Mouse (Mus musculus) liver, embryonic 13.5 days (tissue): ENCODE results near the gene Fmr1. TPM values are rescaled to one million over a fixed set of nuclear protein-coding genes. Genes with fewer than 3 reads are reported as not detected.
"Not testable (repeated sequence)": the region's sequence is repeated elsewhere in the genome, so short reads cannot be mapped to it uniquely, and the experiment has no call there.

Experiments used
- ATAC-seq: fragments of 200-750 bp; cut with Nextera tagmentation; 2 replicates; pipeline ENCODE4 v1.8.0; 2017; ENCODE audit warnings: low read depth, mild to moderate bottlenecking, moderate number of reproducible peaks, moderate library complexity
- DNase-seq: peaks from one replicate; pipeline ENCODE4 v3.0.0; 2022
- H3K27ac ChIP-seq: fragments of 300-500 bp; sonication (generic); 2 replicates; pipeline ENCODE4 v1.5.1; 2015; ENCODE audit warnings: moderate library complexity, mild to moderate bottlenecking, inconsistent platforms
- H3K27me3 ChIP-seq: fragments of 300-500 bp; sonication (generic); 2 replicates; pipeline ENCODE4 v1.6.1; 2015; ENCODE audit warnings: mild to moderate bottlenecking, inconsistent platforms
- H3K36me3 ChIP-seq: fragments of 300-500 bp; sonication (generic); 2 replicates; pipeline ENCODE4 v1.6.1; 2015; ENCODE audit warnings: mild to moderate bottlenecking, inconsistent platforms
- H3K4me1 ChIP-seq: fragments of 300-500 bp; sonication (generic); replicated peaks from 2 replicates; pipeline ENCODE4 v1.6.1; 2015; ENCODE audit warnings: inconsistent platforms
- H3K4me2 ChIP-seq: fragments of 300-500 bp; sonication (generic); 2 replicates; pipeline ENCODE4 v1.6.1; 2015; ENCODE audit warnings: inconsistent platforms, mild to moderate bottlenecking, moderate library complexity
- H3K4me3 ChIP-seq: fragments of 300-500 bp; sonication (generic); replicated peaks from 2 replicates; pipeline ENCODE4 v1.5.1; 2015; ENCODE audit warnings: mild to moderate bottlenecking, inconsistent platforms
- H3K9ac ChIP-seq: fragments of 300-500 bp; sonication (generic); 2 replicates; pipeline ENCODE4 v1.6.1; 2015; ENCODE audit warnings: mild to moderate bottlenecking, inconsistent platforms
- H3K9me3 ChIP-seq: fragments of 300-500 bp; sonication (generic); replicated peaks from 2 replicates; pipeline ENCODE4 v1.6.1; 2016; ENCODE audit warnings: inconsistent platforms
- WGBS: fragments of 180-500 bp; shearing (Covaris S2); methylation state at CpG from one replicate; pipeline ENCODE4 v1.1.7; 2015; ENCODE audit not compliant: insufficient replicate concordance; 5-methylcytosine and 5-hydroxymethylcytosine counted together
- polyA plus RNA-seq: library from polyadenylated mRNA; unstranded; fragments of >200 nt; fragmentation: Nextera tagmentation; extraction: Ambion mirVana; gene quantifications from 2 replicates; pipeline ENCODE4 v1.2.1, GENCODE M21; 2015

The Fmr1 gene
- 24.3 and 34.3 TPM in 2 replicates for polyA plus RNA-seq

DNA sequence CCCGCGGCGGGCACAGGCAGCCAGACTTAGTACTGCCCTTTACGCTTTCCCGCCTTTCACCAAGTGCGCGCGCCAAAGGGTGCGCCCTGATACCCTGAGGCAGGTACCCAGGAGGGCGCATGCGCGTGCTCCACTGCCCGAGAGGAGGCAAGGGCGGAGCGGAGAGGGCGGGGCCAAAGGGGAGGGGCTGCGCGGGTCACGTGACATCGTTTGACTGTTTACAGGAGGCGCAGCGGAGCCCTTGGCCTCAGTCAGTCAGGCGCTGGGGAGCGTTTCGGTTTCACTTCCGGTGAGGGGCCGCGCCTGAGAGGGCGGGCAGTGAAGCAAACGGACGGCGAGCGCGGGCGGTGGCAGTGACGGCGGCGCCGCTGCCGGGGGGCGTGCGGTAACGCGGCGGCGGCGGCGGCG is at the start of gene Fmr1:
Gene Fmr1 (plus strand): TSS at position 209 of the 408 bp plus-strand sequence.
- H3K4me3 ChIP-seq, result peak within 1 kb of the TSS; percentile 81
- H3K4me1 ChIP-seq, result peaks cover 10% of the 10 kb centered on the region
- peak within 1 kb of the TSS; percentile 72 for H3K4me2 ChIP-seq
- peak within 1 kb of the TSS; percentile 92 for H3K9ac ChIP-seq
- peak within 1 kb of the TSS; percentile 93 for H3K27ac ChIP-seq
- DNase-seq (peak; percentile 95), ATAC-seq (peak; percentile 96)
- no peaks in the 10 kb centered on the region for H3K9me3 ChIP-seq
- WGBS, result 17% methylated on average over 28 of the region's 49 CpGs
- no peaks in the 10 kb centered on the region for H3K27me3 ChIP-seq
- H3K36me3 ChIP-seq, result no peaks in the 10 kb centered on the region

DNA sequence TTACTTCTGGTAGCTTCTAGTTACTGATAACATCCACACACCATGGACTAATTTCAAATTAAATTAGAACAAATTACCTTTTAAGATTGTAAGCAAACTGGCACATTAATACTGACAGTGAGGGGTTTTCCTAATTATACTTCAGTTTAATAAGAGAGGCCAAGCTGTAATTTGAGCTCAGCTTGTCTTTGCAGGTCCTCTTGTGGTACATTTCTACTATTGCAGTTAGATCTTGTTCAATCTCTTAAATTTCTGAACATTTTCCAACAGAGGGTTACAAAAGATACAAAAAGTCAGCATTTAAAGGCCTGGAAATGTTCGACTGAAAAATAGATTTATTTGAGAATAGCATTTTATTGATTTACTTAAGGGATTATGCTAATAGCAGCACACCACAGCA is 36.7 kb upstream of the Fmr1 start:
- Histone ChIP-seq H3K4me2 (no peak overlapping the region), H3K36me3 (no peaks in the 10 kb centered on the region), H3K9me3 (no peaks in the 10 kb centered on the region), H3K27me3 (no peaks in the 10 kb centered on the region), H3K27ac (no peak overlapping the region), H3K9ac (no peak overlapping the region), H3K4me1 (no peaks in the 10 kb centered on the region), H3K4me3 (no peak overlapping the region)
- 37% methylated on average over 1 of the region's 1 CpGs for WGBS
- no peak for ATAC-seq
- DNase-seq, result no peak

DNA sequence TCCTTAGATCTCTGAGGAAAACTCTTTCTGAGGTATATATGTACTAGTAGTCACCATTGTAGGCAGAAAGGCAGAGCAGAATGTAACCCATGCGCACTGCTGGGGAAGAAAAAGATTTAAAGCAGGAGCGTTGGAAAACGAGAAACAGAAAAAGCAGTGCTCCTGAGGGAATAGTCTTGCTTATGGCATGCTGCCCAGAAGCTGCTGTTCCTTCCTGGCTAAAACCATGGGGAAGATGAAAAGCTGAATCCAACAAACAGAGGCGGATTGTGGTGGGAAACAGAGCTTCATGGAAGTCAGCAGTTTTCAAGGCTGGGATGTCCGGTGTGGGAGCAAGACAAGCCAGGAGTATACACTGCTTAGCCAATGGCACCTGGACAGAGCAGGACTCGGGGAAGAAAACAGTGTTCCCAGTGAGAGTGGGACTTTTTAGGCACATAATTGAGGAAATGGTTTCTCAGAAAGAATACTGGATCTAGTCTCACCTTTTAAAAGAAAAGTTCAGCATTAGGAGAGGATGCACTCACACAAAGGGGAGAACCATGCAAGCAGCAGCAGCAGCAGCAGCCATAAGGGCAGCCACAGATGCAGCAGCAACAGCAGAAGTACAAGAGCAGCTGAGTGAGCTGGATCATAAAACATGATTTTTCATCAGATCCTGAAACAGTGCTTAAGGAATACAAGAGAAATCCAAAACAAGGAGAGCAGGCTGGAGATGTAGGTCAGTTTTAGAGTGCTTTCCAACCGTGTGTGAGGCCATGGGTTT is 33.0 kb upstream of the Fmr1 start:
- DNase-seq (no peak), ATAC-seq (no peak)
- Histone ChIP-seq H3K4me3 (no peak overlapping the region), H3K36me3 (no peaks in the 10 kb centered on the region), H3K27me3 (no peaks in the 10 kb centered on the region), H3K27ac (no peak overlapping the region), H3K4me1 (no peaks in the 10 kb centered on the region), H3K4me2 (no peak overlapping the region), H3K9me3 (no peaks in the 10 kb centered on the region), H3K9ac (no peak overlapping the region)
- WGBS, result 54% methylated on average over 7 of the region's 7 CpGs

DNA sequence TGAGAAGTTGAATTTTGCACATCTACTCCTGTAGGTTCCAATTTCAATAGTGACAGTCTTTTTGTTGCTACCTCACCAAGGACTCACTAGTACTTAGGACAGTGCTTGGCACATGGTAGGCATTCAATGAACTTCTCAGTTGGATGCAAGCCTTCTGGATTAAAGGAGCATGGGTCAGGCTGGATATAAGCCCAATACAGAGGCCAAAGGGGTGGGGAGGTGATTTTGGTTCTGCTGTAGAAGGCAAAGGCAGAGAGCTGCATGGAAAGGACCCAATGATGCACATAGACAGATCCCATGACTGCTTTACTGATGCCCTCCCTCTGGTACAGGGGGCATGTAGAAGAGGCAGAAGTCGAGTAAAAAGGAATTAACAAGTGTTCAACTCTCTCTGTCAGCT is 833 bp upstream of the Fmr1 start:
- no peak for ATAC-seq
- H3K9ac ChIP-seq, result peak overlapping the region; percentile 71
- peak overlapping the region; percentile 81 for H3K4me3 ChIP-seq
- no peaks in the 10 kb centered on the region for H3K36me3 ChIP-seq
- peak overlapping the region; percentile 5; the same call in 1 of the 2 replicates for H3K27ac ChIP-seq
- H3K4me2 ChIP-seq, result peak overlapping the region; percentile 72
- H3K4me1 ChIP-seq, result peaks cover 10% of the 10 kb centered on the region
- no peaks in the 10 kb centered on the region for H3K27me3 ChIP-seq
- H3K9me3 ChIP-seq, result no peaks in the 10 kb centered on the region
- no peak for DNase-seq
- 12% methylated on average over 1 of the region's 1 CpGs for WGBS

DNA sequence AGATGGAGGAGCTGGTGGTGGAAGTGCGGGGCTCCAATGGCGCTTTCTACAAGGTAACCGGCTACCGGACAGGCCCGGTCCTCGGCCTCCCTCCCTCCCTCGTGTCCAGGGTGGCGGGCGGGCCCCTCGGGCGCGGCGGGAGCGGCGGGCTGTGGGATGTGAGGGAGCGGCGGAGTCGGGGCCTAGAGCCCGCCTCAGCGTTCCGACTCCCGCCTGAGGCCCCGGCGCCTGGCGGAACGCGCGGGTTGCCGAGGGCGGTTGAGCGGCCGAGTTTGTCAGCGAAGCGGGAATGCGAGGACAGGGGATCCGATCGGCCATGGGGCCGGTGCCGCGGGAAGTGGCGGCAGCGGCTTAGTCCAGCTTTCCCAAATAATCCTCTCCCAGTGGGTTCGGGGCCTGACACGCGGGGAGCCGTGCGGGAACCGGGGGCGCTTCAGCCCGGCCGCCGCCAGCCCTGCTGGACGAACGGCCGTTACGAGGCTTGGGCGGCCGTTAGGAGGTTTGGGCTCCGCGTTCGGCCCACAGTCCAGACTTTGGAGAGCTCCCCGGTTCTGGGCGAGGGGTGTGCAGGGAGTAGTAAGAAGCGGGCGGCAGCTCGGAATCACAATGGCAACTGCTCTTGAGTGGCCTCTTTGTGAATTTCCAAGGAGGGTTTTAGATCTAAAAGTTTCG is 610 bp downstream of the Fmr1 start:
- Histone ChIP-seq H3K9me3 (no peaks in the 10 kb centered on the region), H3K4me2 (peak overlapping the region; percentile 48), H3K9ac (peak overlapping the region; percentile 92), H3K27me3 (no peaks in the 10 kb centered on the region), H3K4me3 (peak overlapping the region; percentile 81), H3K27ac (peak overlapping the region; percentile 93), H3K36me3 (no peaks in the 10 kb centered on the region), H3K4me1 (peaks cover 10% of the 10 kb centered on the region)
- DNase-seq (peak; percentile 6), ATAC-seq (peak; percentile 74)
- 13% methylated on average over 63 of the region's 67 CpGs for WGBS

DNA sequence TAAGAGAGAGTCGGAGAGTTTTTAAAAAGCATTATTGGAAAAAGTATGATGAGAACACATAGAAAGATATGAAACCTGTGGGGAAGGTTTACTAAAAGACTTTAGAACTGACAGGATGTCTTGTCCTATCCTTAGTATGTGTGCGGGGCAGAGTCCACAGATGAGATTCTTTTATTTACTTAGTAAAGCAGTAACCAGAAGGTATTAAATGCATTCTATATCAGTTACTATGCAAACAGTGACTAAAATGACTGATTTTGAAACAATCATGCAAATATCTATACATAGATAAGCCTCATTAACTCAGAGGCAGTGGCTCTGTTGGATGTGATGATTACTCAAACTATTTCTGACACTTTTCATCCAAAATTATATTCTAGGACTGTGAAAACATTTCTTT is 6.4 kb downstream of the Fmr1 start:
- Histone ChIP-seq H3K4me3 (no peak overlapping the region), H3K4me1 (peaks cover 3% of the 10 kb centered on the region; the same call in 1 of the 2 replicates), H3K9ac (no peak overlapping the region), H3K27me3 (no peaks in the 10 kb centered on the region), H3K27ac (no peak overlapping the region), H3K9me3 (no peaks in the 10 kb centered on the region), H3K36me3 (no peaks in the 10 kb centered on the region), H3K4me2 (no peak overlapping the region)
- DNase-seq (no peak), ATAC-seq (no peak)
- WGBS, result 85% methylated on average over 2 of the region's 2 CpGs

DNA sequence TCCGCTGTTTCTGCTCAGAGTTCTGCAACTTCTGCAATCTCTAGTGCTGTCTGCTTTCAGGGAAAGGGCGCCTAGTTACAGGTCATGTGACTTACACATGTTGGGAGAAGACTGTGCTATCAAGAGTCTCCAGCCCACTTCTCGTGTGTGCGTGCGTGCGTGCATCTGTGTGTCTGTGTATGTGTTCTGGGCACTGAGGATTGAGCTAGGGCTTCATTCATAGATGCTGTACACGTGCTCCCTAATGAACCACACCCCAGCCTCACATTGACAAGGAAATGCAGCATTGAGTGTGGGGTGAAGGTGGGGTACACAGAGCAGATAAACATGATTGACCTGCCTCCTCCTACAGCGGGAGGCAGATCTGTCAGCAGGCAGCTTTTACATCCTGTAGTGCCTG is 13.6 kb downstream of the Fmr1 start:
- not testable (repeated sequence) for H3K4me3 ChIP-seq, H3K9ac ChIP-seq, H3K27me3 ChIP-seq, H3K27ac ChIP-seq, DNase-seq, H3K4me1 ChIP-seq, H3K4me2 ChIP-seq, H3K9me3 ChIP-seq
- 66% methylated on average over 8 of the region's 8 CpGs for WGBS
- 0 out of 2 replicates have a peak, but pooled peaks have one; percentile 29 for ATAC-seq
- peaks cover 14% of the 10 kb centered on the region; the same call in 1 of the 2 replicates for H3K36me3 ChIP-seq

DNA sequence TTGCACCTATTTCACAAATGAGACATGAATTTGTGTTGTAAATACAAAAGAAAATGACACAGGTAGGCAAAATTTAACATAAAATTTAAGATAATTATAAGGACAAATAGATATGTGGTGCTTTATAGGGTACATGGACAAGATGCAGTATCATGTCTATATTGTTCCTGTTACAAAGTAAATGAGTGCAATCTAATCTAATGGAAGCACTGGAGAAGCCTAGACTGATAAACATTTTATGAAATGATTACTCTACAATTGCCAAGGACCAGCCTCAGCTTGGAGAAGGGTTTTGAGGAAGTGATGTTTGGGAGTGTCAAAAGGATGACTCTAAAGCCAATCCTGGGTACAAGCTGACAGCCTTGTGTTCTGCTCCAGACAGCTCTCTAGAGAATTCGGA is 58.6 kb downstream of the Fmr1 start:
- Histone ChIP-seq H3K9ac (no peak overlapping the region), H3K9me3 (no peaks in the 10 kb centered on the region), H3K4me3 (no peak overlapping the region), H3K36me3 (no peaks in the 10 kb centered on the region), H3K4me1 (no peaks in the 10 kb centered on the region), H3K27ac (no peak overlapping the region), H3K4me2 (no peak overlapping the region), H3K27me3 (no peaks in the 10 kb centered on the region)
- ATAC-seq, result no peak
- 46% methylated on average over 1 of the region's 1 CpGs for WGBS
- no peak for DNase-seq

DNA sequence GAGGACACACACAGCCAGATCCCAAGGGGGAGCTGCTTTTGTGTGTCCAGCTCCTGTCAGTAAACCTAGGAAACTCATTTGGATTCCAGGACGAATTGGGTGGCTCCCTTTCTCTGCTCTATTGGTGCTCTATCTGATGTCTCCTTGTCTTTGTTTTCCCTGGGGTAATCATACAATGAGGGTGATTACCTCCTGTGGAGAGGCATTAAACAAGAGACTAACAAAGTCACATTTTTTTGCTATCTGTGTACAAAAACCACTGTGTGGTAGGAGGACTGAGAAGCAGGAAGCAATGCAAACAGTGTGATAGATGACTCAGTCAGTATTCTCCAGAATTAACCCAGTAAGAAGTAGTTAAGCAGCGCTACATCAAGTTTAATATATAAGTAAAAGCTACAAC is 61.7 kb downstream of the Fmr1 start:
- H3K4me3 ChIP-seq, result no peak overlapping the region
- DNase-seq, result no peak
- H3K27me3 ChIP-seq, result no peaks in the 10 kb centered on the region
- H3K9me3 ChIP-seq, result no peaks in the 10 kb centered on the region
- H3K9ac ChIP-seq, result no peak overlapping the region
- 27% methylated on average over 2 of the region's 2 CpGs for WGBS
- H3K36me3 ChIP-seq, result no peaks in the 10 kb centered on the region
- H3K4me1 ChIP-seq, result no peaks in the 10 kb centered on the region
- H3K27ac ChIP-seq, result no peak overlapping the region
- no peak for ATAC-seq
- H3K4me2 ChIP-seq, result no peak overlapping the region

DNA sequence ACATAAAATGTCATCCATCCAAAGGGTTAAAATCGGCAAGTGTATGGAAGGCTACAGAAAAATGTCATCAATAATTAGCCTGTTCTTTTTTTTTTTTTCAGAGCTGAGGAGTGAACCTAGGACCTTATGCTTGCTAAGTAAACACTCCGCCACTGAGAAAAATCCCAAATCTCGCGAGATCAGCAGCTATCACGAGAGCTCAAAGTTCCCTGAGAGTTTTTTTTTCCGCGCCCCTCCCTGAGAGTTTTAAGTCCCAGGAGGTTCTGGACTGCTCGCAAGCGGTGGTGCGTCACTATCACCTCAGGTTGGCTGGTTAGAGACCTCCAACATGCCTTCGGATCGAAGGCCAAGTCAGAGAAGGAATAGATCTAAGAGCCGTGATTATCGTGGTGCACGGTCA is 83.3 kb downstream of the Fmr1 start, which contains the start of gene Fmr1nb:
Gene Fmr1nb (plus strand): TSS at position 234 of the 400 bp plus-strand sequence.
- ATAC-seq, result no peak
- WGBS, result 73% methylated on average over 15 of the region's 15 CpGs
- H3K4me2 ChIP-seq, result no peak within 1 kb of the TSS

More for the DNA sequence above, 83.3 kb downstream of the Fmr1 start, which contains the start of gene Fmr1nb:
- no peak within 1 kb of the TSS for H3K27ac ChIP-seq
- H3K4me3 ChIP-seq, result no peak within 1 kb of the TSS
- H3K4me1 ChIP-seq, result no peaks in the 10 kb centered on the region
- no peaks in the 10 kb centered on the region for H3K9me3 ChIP-seq
- no peak for DNase-seq
- no peaks in the 10 kb centered on the region for H3K27me3 ChIP-seq
- no peaks in the 10 kb centered on the region for H3K36me3 ChIP-seq
- H3K9ac ChIP-seq, result no peak within 1 kb of the TSS
